Mouse (Mus musculus): Measurements from ENCODE around the gene Sobp.

GRCm38 (mm10) chr10:43004174-43004734 is 170.1 kb downstream of the Sobp start:
- no peak for TF ChIP-seq GATA1 (IDR thresholded peaks at IDR 0.05; ENCODE audit: borderline replicate concordance, low read length)
- TF ChIP-seq CTCF (IDR thresholded peaks at IDR 0.05; ENCODE audit: low read depth, low read length): no peak
- no peak for TF ChIP-seq POLR2AphosphoS5 (IDR thresholded peaks at IDR 0.05; ENCODE audit: insufficient replicate concordance, low read depth, low read length)
